Mouse (Mus musculus): ENCODE results near the gene Tfr2.

- TF ChIP-seq POLR2A (IDR thresholded peaks at IDR 0.05; ENCODE audit: extremely low read depth, insufficient read depth, low read length) (no peak), CTCF (IDR thresholded peaks at IDR 0.05; ENCODE audit: extremely low read depth, insufficient read depth, low read length) (peak; percentile 36; the same call in 1 of the 2 replicates)
Observed at GRCm38 (mm10) chr5:137551119-137551518, 18.5 kb upstream of the Tfr2 start.
